Mouse (Mus musculus) limb, embryonic 10.5 days (tissue): ENCODE results near the gene Tbx3. TPM values are rescaled to one million over a fixed set of nuclear protein-coding genes. Genes with fewer than 3 reads are reported as not detected.

ENCODE experiments used
- DNase-seq: peaks from one replicate; pipeline ENCODE4 v3.0.0-alpha.2; 2017; ENCODE audit warnings: low spot score
- H3K27ac ChIP-seq: fragments of 300-500 bp; sonication (generic); 2 replicates; pipeline ENCODE4 v1.5.1; 2016; ENCODE audit warnings: mild to moderate bottlenecking
- H3K27me3 ChIP-seq: fragments of 300-500 bp; sonication (generic); 2 replicates; pipeline ENCODE4 v1.6.1; 2016; ENCODE audit warnings: low read depth, mild to moderate bottlenecking; ENCODE audit not compliant: poor library complexity, severe bottlenecking
- H3K36me3 ChIP-seq: fragments of 300-500 bp; sonication (generic); 2 replicates; pipeline ENCODE4 v1.6.1; 2016; ENCODE audit warnings: mild to moderate bottlenecking, moderate library complexity
- H3K4me1 ChIP-seq: fragments of 300-500 bp; sonication (generic); 2 replicates; pipeline ENCODE4 v1.6.1; 2016
- H3K4me3 ChIP-seq: fragments of 300-500 bp; sonication (generic); 2 replicates; pipeline ENCODE4 v1.5.1; 2016; ENCODE audit warnings: mild to moderate bottlenecking, moderate library complexity
- H3K9me3 ChIP-seq: fragments of 300-500 bp; sonication (generic); replicated peaks from 2 replicates; pipeline ENCODE4 v1.6.1; 2016; ENCODE audit warnings: mild to moderate bottlenecking
- WGBS: fragments of 180-500 bp; shearing (Covaris S2); methylation state at CpG from one replicate; pipeline ENCODE4 v1.1.7; 2016; 5-methylcytosine and 5-hydroxymethylcytosine counted together
- polyA plus RNA-seq: library from polyadenylated mRNA; unstranded; fragments of >200 nt; fragmentation: Nextera tagmentation; extraction: Ambion mirVana; gene quantifications from 2 replicates; pipeline ENCODE4 v1.2.1, GENCODE M21; 2016

The Tbx3 gene
- polyA plus RNA-seq, 1 experiment from 2014 or later, result 55.3 TPM

- 72% methylated on average over 2 of the region's 2 CpGs for WGBS
These were observed 23.5 kb upstream of the Tbx3 start for GRCm38 (mm10) chr5:119646965-119647364.

GRCm38 (mm10) chr5:119651135-119651965, 19.1 kb upstream of the Tbx3 start:
- no peak for DNase-seq
- peaks cover 19% of the 10 kb centered on the region for H3K4me1 ChIP-seq
- no peaks in the 10 kb centered on the region for H3K9me3 ChIP-seq
- H3K36me3 ChIP-seq, result no peaks in the 10 kb centered on the region
- H3K27me3 ChIP-seq, result peaks cover 89% of the 10 kb centered on the region
- H3K27ac ChIP-seq, result peak overlapping the region; percentile 64
- 10% methylated on average over 13 of the region's 13 CpGs for WGBS
- H3K4me3 ChIP-seq, result no peak overlapping the region

More at GRCm38 (mm10) chr5:119646965-119647364, 23.5 kb upstream of the Tbx3 start:
- peaks cover 81% of the 10 kb centered on the region for H3K27me3 ChIP-seq
- peaks cover 28% of the 10 kb centered on the region for H3K4me1 ChIP-seq
- H3K36me3 ChIP-seq, result no peaks in the 10 kb centered on the region
- no peaks in the 10 kb centered on the region for H3K9me3 ChIP-seq
- H3K27ac ChIP-seq, result no peak overlapping the region
- no peak overlapping the region for H3K4me3 ChIP-seq
- no peak for DNase-seq

GRCm38 (mm10) chr5:119656354-119656753, 14.1 kb upstream of the Tbx3 start:
- Histone ChIP-seq H3K36me3 (no peaks in the 10 kb centered on the region), H3K4me3 (no peak overlapping the region), H3K9me3 (no peaks in the 10 kb centered on the region), H3K4me1 (peaks cover 42% of the 10 kb centered on the region), H3K27me3 (peaks cover 96% of the 10 kb centered on the region), H3K27ac (no peak overlapping the region; the same call in 1 of the 2 replicates)
- DNase-seq, result no peak
- WGBS, result 14% methylated on average over 7 of the region's 7 CpGs

GRCm38 (mm10) chr5:119656856-119657255, 13.6 kb upstream of the Tbx3 start:
- no peak for DNase-seq
- Histone ChIP-seq H3K27me3 (peaks cover 96% of the 10 kb centered on the region), H3K27ac (peak overlapping the region; percentile 46; the same call in 1 of the 2 replicates), H3K36me3 (no peaks in the 10 kb centered on the region), H3K4me3 (peak overlapping the region; percentile 35), H3K4me1 (peaks cover 41% of the 10 kb centered on the region), H3K9me3 (no peaks in the 10 kb centered on the region)
- WGBS, result 2% methylated on average over 21 of the region's 21 CpGs

- Histone ChIP-seq H3K27me3 (peaks cover 96% of the 10 kb centered on the region), H3K27ac (no peak overlapping the region), H3K4me3 (no peak overlapping the region), H3K4me1 (peaks cover 45% of the 10 kb centered on the region), H3K36me3 (no peaks in the 10 kb centered on the region), H3K9me3 (no peaks in the 10 kb centered on the region)
- 5% methylated on average over 6 of the region's 6 CpGs for WGBS
- no peak for DNase-seq
These were observed 13.1 kb upstream of the Tbx3 start for GRCm38 (mm10) chr5:119657362-119657761.

GRCm38 (mm10) chr5:119657804-119658203, 12.7 kb upstream of the Tbx3 start:
- H3K27ac ChIP-seq, result no peak overlapping the region

GRCm38 (mm10) chr5:119658396-119658795, 12.1 kb upstream of the Tbx3 start:
- H3K4me1 ChIP-seq, result peaks cover 56% of the 10 kb centered on the region
- WGBS, result 7% methylated on average over 5 of the region's 5 CpGs
- peaks cover 100% of the 10 kb centered on the region for H3K27me3 ChIP-seq
- no peak overlapping the region for H3K4me3 ChIP-seq
- H3K27ac ChIP-seq, result no peak overlapping the region
- DNase-seq, result no peak
- no peaks in the 10 kb centered on the region for H3K36me3 ChIP-seq
- no peaks in the 10 kb centered on the region for H3K9me3 ChIP-seq

More at GRCm38 (mm10) chr5:119657804-119658203, 12.7 kb upstream of the Tbx3 start:
- DNase-seq, result no peak
- Histone ChIP-seq H3K4me1 (peaks cover 50% of the 10 kb centered on the region), H3K27me3 (peaks cover 96% of the 10 kb centered on the region), H3K9me3 (no peaks in the 10 kb centered on the region), H3K36me3 (no peaks in the 10 kb centered on the region), H3K4me3 (no peak overlapping the region)
- WGBS, result 5% methylated on average over 6 of the region's 6 CpGs

GRCm38 (mm10) chr5:119659041-119659440, 11.4 kb upstream of the Tbx3 start:
- DNase-seq, result no peak
- H3K36me3 ChIP-seq, result no peaks in the 10 kb centered on the region
- H3K27ac ChIP-seq, result no peak overlapping the region
- no peaks in the 10 kb centered on the region for H3K9me3 ChIP-seq
- H3K4me3 ChIP-seq, result no peak overlapping the region
- WGBS, result 5% methylated on average over 3 of the region's 3 CpGs
- H3K27me3 ChIP-seq, result peaks cover 100% of the 10 kb centered on the region
- H3K4me1 ChIP-seq, result peaks cover 61% of the 10 kb centered on the region

- H3K9me3 ChIP-seq, result no peaks in the 10 kb centered on the region
- 3% methylated on average over 25 of the region's 25 CpGs for WGBS
- 0 out of 2 replicates have a peak overlapping the region, but pooled peaks have one; percentile 9 for H3K27ac ChIP-seq
- no peak overlapping the region; the same call in 1 of the 2 replicates for H3K4me3 ChIP-seq
- H3K36me3 ChIP-seq, result no peaks in the 10 kb centered on the region
- H3K4me1 ChIP-seq, result peaks cover 64% of the 10 kb centered on the region
- H3K27me3 ChIP-seq, result peaks cover 100% of the 10 kb centered on the region
- DNase-seq, result peak; percentile 55
These were observed 9.7 kb upstream of the Tbx3 start for GRCm38 (mm10) chr5:119660526-119661410.

GRCm38 (mm10) chr5:119661474-119661873, 9.0 kb upstream of the Tbx3 start:
- no peaks in the 10 kb centered on the region for H3K36me3 ChIP-seq
- DNase-seq, result no peak
- H3K4me3 ChIP-seq, result no peak overlapping the region; the same call in 1 of the 2 replicates
- WGBS, result 2% methylated on average over 11 of the region's 11 CpGs
- H3K9me3 ChIP-seq, result no peaks in the 10 kb centered on the region
- H3K27me3 ChIP-seq, result peaks cover 100% of the 10 kb centered on the region
- peaks cover 64% of the 10 kb centered on the region for H3K4me1 ChIP-seq
- H3K27ac ChIP-seq, result no peak overlapping the region

- no peak overlapping the region for H3K27ac ChIP-seq
These were observed 8.1 kb upstream of the Tbx3 start for GRCm38 (mm10) chr5:119662326-119662725.

GRCm38 (mm10) chr5:119662731-119663130, 7.7 kb upstream of the Tbx3 start:
- H3K27ac ChIP-seq, result no peak overlapping the region
- peaks cover 62% of the 10 kb centered on the region for H3K4me1 ChIP-seq
- no peaks in the 10 kb centered on the region for H3K36me3 ChIP-seq
- WGBS, result 1% methylated on average over 11 of the region's 12 CpGs
- peak overlapping the region; percentile 26 for H3K4me3 ChIP-seq
- peaks cover 100% of the 10 kb centered on the region for H3K27me3 ChIP-seq
- peak; percentile 41 for DNase-seq
- no peaks in the 10 kb centered on the region for H3K9me3 ChIP-seq

More at GRCm38 (mm10) chr5:119662326-119662725, 8.1 kb upstream of the Tbx3 start:
- H3K9me3 ChIP-seq, result no peaks in the 10 kb centered on the region
- 0% methylated on average over 13 of the region's 13 CpGs for WGBS
- H3K4me3 ChIP-seq, result 0 out of 2 replicates have a peak overlapping the region, but pooled peaks have one; percentile 26
- DNase-seq, result peak; percentile 43
- no peaks in the 10 kb centered on the region for H3K36me3 ChIP-seq
- peaks cover 61% of the 10 kb centered on the region for H3K4me1 ChIP-seq
- H3K27me3 ChIP-seq, result peaks cover 100% of the 10 kb centered on the region
